Comparison of ENCODE assay signal across 11 mouse cellular contexts in genomic region chr4:139977308-139977781, GRCm38 (mm10). TPM values are rescaled to one million over a fixed set of nuclear protein-coding genes. Genes with fewer than 3 reads are reported as not detected.
DNase-seq lines count a peak whose midpoint lies in the region; ATAC-seq and TF ChIP-seq lines count a peak whose summit lies in the region.
"Had no signal": no experiment of that assay in that cellular context is flagged by ENCODE, and none has a peak within 500 bp of the region (broad histone marks: within the 10 kb centered on the region; RNA-seq: fewer than 3 reads in every experiment).

No protein-coding gene starts in this region.

- no peak overlapping the region for H3K4me2 ChIP-seq in forebrain, embryonic 11.5 days (ENCODE audit: low read depth, low read length, severe bottlenecking)
- H3K4me2 ChIP-seq in forebrain, embryonic 14.5 days (ENCODE audit: low read length) = no peak overlapping the region
- H3K4me2 ChIP-seq in midbrain, embryonic 12.5 days (replicated peaks) = no peak overlapping the region
- H3K4me2 ChIP-seq in midbrain, embryonic 14.5 days (ENCODE audit: low read length) = no peak overlapping the region
- H3K4me2 ChIP-seq in kidney, postnatal 0 days (ENCODE audit: low read length) = no peak overlapping the region
- no peak overlapping the region for H3K4me2 ChIP-seq in stomach, embryonic 16.5 days (ENCODE audit: low read depth, low read length)

- peak overlapping the region; percentile 35; the same call in 1 of the 2 replicates for H3K9ac ChIP-seq in forebrain, embryonic 11.5 days (ENCODE audit: low read length)
- H3K9ac ChIP-seq in forebrain, embryonic 14.5 days (ENCODE audit: low read length) = no peak overlapping the region
- no peak overlapping the region for H3K9ac ChIP-seq in midbrain, embryonic 12.5 days (replicated peaks)
- no peak overlapping the region for H3K9ac ChIP-seq in midbrain, embryonic 14.5 days (replicated peaks; ENCODE audit: low read length)
- no peak overlapping the region for H3K9ac ChIP-seq in kidney, postnatal 0 days (ENCODE audit: low read depth, low read length)
- no peak overlapping the region for H3K9ac ChIP-seq in stomach, embryonic 16.5 days (ENCODE audit: low read length)

- H3K36me3 ChIP-seq in forebrain, embryonic 11.5 days (ENCODE audit: control insufficient read depth, insufficient read depth, low read length) = no peaks in the 10 kb centered on the region
- no peaks in the 10 kb centered on the region for H3K36me3 ChIP-seq in forebrain, embryonic 14.5 days (ENCODE audit: control insufficient read depth, insufficient read depth, low read length)
- H3K36me3 ChIP-seq in midbrain, embryonic 12.5 days = no peaks in the 10 kb centered on the region
- no peaks in the 10 kb centered on the region for H3K36me3 ChIP-seq in midbrain, embryonic 14.5 days (ENCODE audit: control insufficient read depth, insufficient read depth, low read length)
- no peaks in the 10 kb centered on the region for H3K36me3 ChIP-seq in kidney, postnatal 0 days (ENCODE audit: insufficient read depth, low read length)
- no peaks in the 10 kb centered on the region for H3K36me3 ChIP-seq in stomach, embryonic 16.5 days (ENCODE audit: control insufficient read depth, insufficient read depth, low read length)

- no peaks in the 10 kb centered on the region for H3K9me3 ChIP-seq in forebrain, embryonic 11.5 days (ENCODE audit: control insufficient read depth, low read length)
- H3K9me3 ChIP-seq in forebrain, embryonic 14.5 days (replicated peaks; ENCODE audit: control insufficient read depth, low read length) = no peaks in the 10 kb centered on the region
- no peaks in the 10 kb centered on the region for H3K9me3 ChIP-seq in midbrain, embryonic 12.5 days
- H3K9me3 ChIP-seq in midbrain, embryonic 14.5 days (ENCODE audit: control insufficient read depth, low read length) = no peaks in the 10 kb centered on the region
- no peaks in the 10 kb centered on the region for H3K9me3 ChIP-seq in kidney, postnatal 0 days (replicated peaks; ENCODE audit: low read length)
- no peaks in the 10 kb centered on the region for H3K9me3 ChIP-seq in stomach, embryonic 16.5 days (replicated peaks; ENCODE audit: control insufficient read depth, low read length)

- ATAC-seq in forebrain, embryonic 11.5 days (replicated peaks; ENCODE audit: low FRiP score) = no peak
- ATAC-seq in forebrain, embryonic 14.5 days = no peak
- ATAC-seq in midbrain, embryonic 12.5 days (ENCODE audit: low FRiP score, low read depth) = no peak
- ATAC-seq in midbrain, embryonic 14.5 days (ENCODE audit: low FRiP score, low TSS enrichment) = no peak
- no peak for ATAC-seq in kidney, postnatal 0 days (replicated peaks; ENCODE audit: low FRiP score, low read depth)
- peak; percentile 27; the same call in 1 of the 2 replicates for ATAC-seq in stomach, embryonic 16.5 days (ENCODE audit: insufficient read depth, low FRiP score)
- ATAC-seq: Patski had no signal

- no peaks in the 10 kb centered on the region for H3K27me3 ChIP-seq in forebrain, embryonic 11.5 days (ENCODE audit: control insufficient read depth, insufficient read depth, low read length)
- H3K27me3 ChIP-seq in forebrain, embryonic 14.5 days (replicated peaks; ENCODE audit: control insufficient read depth, insufficient read depth, low read length) = no peaks in the 10 kb centered on the region
- peaks cover 8% of the 10 kb centered on the region; the same call in 1 of the 2 replicates for H3K27me3 ChIP-seq in midbrain, embryonic 12.5 days
- no peaks in the 10 kb centered on the region for H3K27me3 ChIP-seq in midbrain, embryonic 14.5 days (ENCODE audit: control insufficient read depth, insufficient read depth, low read length)
- no peaks in the 10 kb centered on the region for H3K27me3 ChIP-seq in kidney, postnatal 0 days (ENCODE audit: insufficient read depth, low read length)
- no peaks in the 10 kb centered on the region for H3K27me3 ChIP-seq in stomach, embryonic 16.5 days (ENCODE audit: control insufficient read depth, insufficient read depth, low read length)
- H3K27me3 ChIP-seq: Patski had no signal

- no peak for TF ChIP-seq CTCF in kidney, postnatal 0 days (IDR thresholded peaks at IDR 0.05; ENCODE audit: low read depth)

- DNase-seq in forebrain, embryonic 11.5 days (ENCODE audit: low spot score) = no peak
- no peak for DNase-seq in forebrain, embryonic 14.5 days (ENCODE audit: low spot score)
- DNase-seq in midbrain, embryonic 14.5 days = no peak
- peak; percentile 53 for DNase-seq in kidney, postnatal 0 days (ENCODE audit: low spot score)
- no peak for DNase-seq in adipocyte (ENCODE audit: low spot score)
- no peak for DNase-seq in adrenal gland, adult 18-20 months (ENCODE audit: low spot score in 2 of 2)
- DNase-seq: right cerebral cortex, postnatal 25 days had no signal

- peaks cover 12% of the 10 kb centered on the region for H3K4me1 ChIP-seq in forebrain, embryonic 11.5 days (replicated peaks; ENCODE audit: control insufficient read depth, insufficient read depth, low read length)
- no peaks in the 10 kb centered on the region; the same call in 1 of the 2 replicates for H3K4me1 ChIP-seq in forebrain, embryonic 14.5 days (ENCODE audit: control insufficient read depth, insufficient read depth, low read length)
- H3K4me1 ChIP-seq in midbrain, embryonic 12.5 days = peaks cover 24% of the 10 kb centered on the region
- H3K4me1 ChIP-seq in midbrain, embryonic 14.5 days (ENCODE audit: control insufficient read depth, insufficient read depth, low read length) = peaks cover 14% of the 10 kb centered on the region; the same call in 1 of the 2 replicates
- H3K4me1 ChIP-seq in kidney, postnatal 0 days (replicated peaks; ENCODE audit: insufficient read depth, low read length) = peaks cover 7% of the 10 kb centered on the region
- H3K4me1 ChIP-seq in stomach, embryonic 16.5 days (ENCODE audit: control insufficient read depth, insufficient read depth, low read length) = peaks cover 13% of the 10 kb centered on the region

- no peak overlapping the region for H3K4me3 ChIP-seq in forebrain, embryonic 11.5 days (ENCODE audit: low read depth, low read length)
- H3K4me3 ChIP-seq in forebrain, embryonic 14.5 days (ENCODE audit: low read depth, low read length) = no peak overlapping the region
- H3K4me3 ChIP-seq in midbrain, embryonic 12.5 days = no peak overlapping the region
- no peak overlapping the region for H3K4me3 ChIP-seq in midbrain, embryonic 14.5 days (replicated peaks; ENCODE audit: low read depth, low read length)
- no peak overlapping the region for H3K4me3 ChIP-seq in kidney, postnatal 0 days (replicated peaks; ENCODE audit: low read depth, low read length)
- H3K4me3 ChIP-seq in stomach, embryonic 16.5 days (replicated peaks; ENCODE audit: low read length) = no peak overlapping the region

- 0 out of 2 replicates have a peak overlapping the region, but pooled peaks have one; percentile 6 for H3K27ac ChIP-seq in forebrain, embryonic 11.5 days (ENCODE audit: low read depth, low read length)
- H3K27ac ChIP-seq in forebrain, embryonic 14.5 days (ENCODE audit: low read depth, low read length) = no peak overlapping the region
- peak overlapping the region; percentile 36; the same call in 1 of the 2 replicates for H3K27ac ChIP-seq in midbrain, embryonic 12.5 days (replicated peaks)
- no peak overlapping the region for H3K27ac ChIP-seq in midbrain, embryonic 14.5 days (replicated peaks; ENCODE audit: low read depth, low read length)
- H3K27ac ChIP-seq in kidney, postnatal 0 days = peak overlapping the region; percentile 77
- peak overlapping the region; percentile 80 for H3K27ac ChIP-seq in stomach, embryonic 16.5 days (ENCODE audit: low read length)

- 11% methylated on average over 5 of the region's 5 CpGs for WGBS in forebrain, embryonic 11.5 days
- 14% methylated on average over 5 of the region's 5 CpGs for WGBS in forebrain, embryonic 14.5 days
- WGBS in midbrain, embryonic 12.5 days = 2% methylated on average over 5 of the region's 5 CpGs
- 11% methylated on average over 5 of the region's 5 CpGs for WGBS in midbrain, embryonic 14.5 days
- WGBS in kidney, postnatal 0 days = 6% methylated on average over 5 of the region's 5 CpGs
- WGBS in stomach, embryonic 16.5 days = 26% methylated on average over 5 of the region's 5 CpGs

RNA-seq across cellular contexts. Expression of gene Klhdc7a, which starts 9.5 kb away (rescaled TPM):
- polyA plus RNA-seq in forebrain, embryonic 11.5 days (2014; fragmentation: Nextera tagmentation; extraction: Ambion mirVana) = 0.03 and 0.17 TPM in 2 replicates
- polyA plus RNA-seq in forebrain, embryonic 14.5 days (2014; fragmentation: Nextera tagmentation; extraction: Ambion mirVana) = 0.22 and 0.40 TPM in 2 replicates
- 0.28 and 0.41 TPM in 2 replicates for polyA plus RNA-seq in midbrain, embryonic 12.5 days (2016; fragmentation: Nextera tagmentation; extraction: Ambion mirVana)
- polyA plus RNA-seq in midbrain, embryonic 14.5 days (2014; fragmentation: Nextera tagmentation; extraction: Ambion mirVana) = 0.32 TPM in 1 of 2 replicates, not detected in the other
- polyA plus RNA-seq in kidney, postnatal 0 days (2015; fragmentation: Nextera tagmentation; extraction: Ambion mirVana) = 8.9 and 9.3 TPM in 2 replicates
- polyA plus RNA-seq in stomach, embryonic 16.5 days (2015; fragmentation: Nextera tagmentation; extraction: Ambion mirVana) = 0.98 and 1.7 TPM in 2 replicates
- 10 to 100 TPM in 1 of 2 experiments, 1 to 10 TPM in 1; 7.7 to 27.3 TPM for total RNA-seq in adrenal gland, adult 18-20 months (2021)
- total RNA-seq: monocyte, adult 5-6 weeks had no signal

Comparison
In these comparisons a context has a peak if more than half of its experiments do, and no peak if none do; other contexts are left out.
1. H3K27ac ChIP-seq: peak in forebrain, embryonic 11.5 days (single experiment), midbrain, embryonic 12.5 days (single experiment), kidney, postnatal 0 days (single experiment) and stomach, embryonic 16.5 days (single experiment); none in forebrain, embryonic 14.5 days (single experiment) and midbrain, embryonic 14.5 days (single experiment).